Mouse (Mus musculus): ENCODE results near the gene Gm9745.
"Not testable (repeated sequence)": the region's sequence is repeated elsewhere in the genome, so short reads cannot be mapped to it uniquely, and the experiment has no call there.

DNA sequence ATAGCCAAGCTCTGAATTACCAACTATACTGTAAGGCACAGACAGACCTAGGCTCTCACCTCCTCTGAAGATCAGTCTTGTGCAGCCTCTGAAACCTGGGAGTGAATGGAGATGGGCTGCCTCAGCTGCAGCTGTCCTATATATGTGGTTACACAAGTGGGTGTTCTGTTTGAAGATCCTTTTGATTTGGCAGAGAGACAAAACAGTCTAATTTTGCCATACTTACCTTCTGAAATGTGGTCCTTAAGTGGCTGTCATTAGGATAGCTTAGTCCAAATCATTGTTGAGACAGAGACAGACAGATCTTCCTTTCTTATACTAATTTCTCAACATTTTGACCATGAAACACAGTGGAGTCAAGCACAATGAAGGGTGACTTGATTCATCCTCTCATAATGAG, at the start of gene Gm9745:
- TF ChIP-seq CTCF (conservative IDR thresholded peaks at IDR 0.05; ENCODE audit: insufficient read depth, insufficient read length, low read depth, low read length); POLR2A (IDR thresholded peaks at IDR 0.05; ENCODE audit: low read depth, low read length): not testable (repeated sequence)
